Comparison of ENCODE assay signal across 9 mouse cellular contexts in the genomic region with DNA sequence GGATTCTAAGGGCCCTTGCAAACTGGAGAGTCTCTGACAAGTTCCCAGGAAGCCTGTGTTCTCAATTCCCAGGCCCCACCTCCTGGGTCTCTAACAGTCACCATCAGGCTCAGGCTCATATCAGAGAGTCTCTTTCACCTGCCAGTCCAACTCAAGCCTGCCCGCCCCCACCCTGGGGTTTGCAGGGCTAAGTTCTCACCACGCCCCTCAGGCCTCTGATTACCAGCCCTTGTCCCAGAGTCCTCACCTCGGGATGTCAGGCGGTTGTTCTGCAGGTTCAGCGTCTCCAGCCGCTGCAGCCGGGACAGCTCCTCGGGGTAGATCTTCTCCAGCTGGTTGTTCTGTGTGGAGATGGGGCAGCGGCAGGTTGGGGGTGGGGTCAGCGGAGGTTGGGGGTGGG. TPM values are rescaled to one million over a fixed set of nuclear protein-coding genes. Genes with fewer than 3 reads are reported as not detected.
A peak's percentile ranks its signal among the peaks of the same experiment; 100 is the strongest.
DNase-seq lines count a peak whose midpoint lies in the region; ATAC-seq and TF ChIP-seq lines count a peak whose summit lies in the region.
"Had no signal": no experiment of that assay in that cellular context is flagged by ENCODE, and none has a peak within 500 bp of the region (broad histone marks: within the 10 kb centered on the region; RNA-seq: fewer than 3 reads in every experiment).

No protein-coding gene starts in this region.

- H3K9ac ChIP-seq in midbrain, embryonic 12.5 days (replicated peaks) = no peak overlapping the region
- no peak overlapping the region for H3K9ac ChIP-seq in midbrain, embryonic 13.5 days (replicated peaks)
- H3K9ac ChIP-seq in liver, adult 2 months (ENCODE audit: low read depth, low read length) = peak overlapping the region; percentile 20; the same call in 1 of the 2 replicates
- no peak overlapping the region for H3K9ac ChIP-seq in stomach, embryonic 15.5 days

- no peaks in the 10 kb centered on the region for H3K9me3 ChIP-seq in midbrain, embryonic 12.5 days
- no peaks in the 10 kb centered on the region for H3K9me3 ChIP-seq in midbrain, embryonic 13.5 days
- no peaks in the 10 kb centered on the region for H3K9me3 ChIP-seq in stomach, embryonic 15.5 days

- 3% methylated on average over 10 of the region's 10 CpGs for WGBS in midbrain, embryonic 12.5 days
- 4% methylated on average over 10 of the region's 10 CpGs for WGBS in midbrain, embryonic 13.5 days
- 9% methylated on average over 10 of the region's 10 CpGs for WGBS in liver, adult 2 months
- WGBS in stomach, embryonic 15.5 days = 9% methylated on average over 10 of the region's 10 CpGs

- no peaks in the 10 kb centered on the region for H3K79me2 ChIP-seq in liver, adult 2 months (ENCODE audit: control insufficient read depth, insufficient read depth, low read length)

- 0 out of 2 replicates have a peak, but pooled peaks cover 5% of the 10 kb centered on the region for H3K4me1 ChIP-seq in midbrain, embryonic 12.5 days
- no peaks in the 10 kb centered on the region for H3K4me1 ChIP-seq in midbrain, embryonic 13.5 days (replicated peaks)
- peaks cover 13% of the 10 kb centered on the region for H3K4me1 ChIP-seq in liver, adult 2 months (ENCODE audit: control insufficient read depth, insufficient read depth, low read length)
- peaks cover 4% of the 10 kb centered on the region; the same call in 1 of the 2 replicates for H3K4me1 ChIP-seq in stomach, embryonic 15.5 days

- no peak for ATAC-seq in midbrain, embryonic 12.5 days (ENCODE audit: low FRiP score, low read depth)
- no peak for ATAC-seq in midbrain, embryonic 13.5 days
- ATAC-seq in stomach, embryonic 15.5 days (ENCODE audit: insufficient read depth, low FRiP score, low read depth) = peak; percentile 78

- peaks cover 25% of the 10 kb centered on the region for H3K27me3 ChIP-seq in midbrain, embryonic 12.5 days
- H3K27me3 ChIP-seq in midbrain, embryonic 13.5 days = peaks cover 20% of the 10 kb centered on the region
- H3K27me3 ChIP-seq in liver, adult 2 months (ENCODE audit: control insufficient read depth, insufficient read depth, low read length) = no peaks in the 10 kb centered on the region
- 0 out of 2 replicates have a peak, but pooled peaks cover 5% of the 10 kb centered on the region for H3K27me3 ChIP-seq in stomach, embryonic 15.5 days (replicated peaks)

- no peaks in the 10 kb centered on the region for H3K36me3 ChIP-seq in midbrain, embryonic 12.5 days
- no peaks in the 10 kb centered on the region for H3K36me3 ChIP-seq in midbrain, embryonic 13.5 days
- no peaks in the 10 kb centered on the region for H3K36me3 ChIP-seq in liver, adult 2 months (ENCODE audit: control insufficient read depth, insufficient read depth, low read length)
- H3K36me3 ChIP-seq in stomach, embryonic 15.5 days = no peaks in the 10 kb centered on the region

- peak overlapping the region; percentile 2; the same call in 1 of the 2 replicates for H3K4me2 ChIP-seq in midbrain, embryonic 12.5 days (replicated peaks)
- no peak overlapping the region for H3K4me2 ChIP-seq in midbrain, embryonic 13.5 days (replicated peaks)
- H3K4me2 ChIP-seq in stomach, embryonic 15.5 days = peak overlapping the region; percentile 29; the same call in 1 of the 2 replicates

- TF ChIP-seq POLR2A in liver, adult 2 months (IDR thresholded peaks at IDR 0.05; ENCODE audit: extremely low read depth, insufficient read depth, low read length) = no peak

- no peak overlapping the region for H3K4me3 ChIP-seq in midbrain, embryonic 12.5 days
- no peak overlapping the region for H3K4me3 ChIP-seq in midbrain, embryonic 13.5 days (replicated peaks)
- H3K4me3 ChIP-seq in liver, adult 2 months (ENCODE audit: insufficient read depth, low read depth, low read length) = peak overlapping the region; percentile 29; the same call in 1 of the 2 replicates
- no peak overlapping the region for H3K4me3 ChIP-seq in stomach, embryonic 15.5 days (replicated peaks)

- no peak for TF ChIP-seq CTCF in liver, adult 2 months (IDR thresholded peaks at IDR 0.05; ENCODE audit: low read depth, low read length)

- DNase-seq in heart, postnatal 4 days = peak; percentile 38
- peak; percentile 57 for DNase-seq in liver, adult 2 months (ENCODE audit: extremely low read depth, low read depth, low spot score)
- DNase-seq in right cerebral cortex, postnatal 14 days = no peak
- no peak for DNase-seq in cerebellum, adult 9-11 months
- no peak for DNase-seq in right cerebral cortex, adult 18-20 months
- DNase-seq: layer of hippocampus, postnatal 36 days had no signal

- no peak overlapping the region for H3K27ac ChIP-seq in midbrain, embryonic 12.5 days (replicated peaks)
- H3K27ac ChIP-seq in midbrain, embryonic 13.5 days = no peak overlapping the region
- 0 out of 2 replicates have a peak overlapping the region, but pooled peaks have one; percentile 7 for H3K27ac ChIP-seq in liver, adult 2 months (replicated peaks; ENCODE audit: insufficient read depth, low read depth, low read length)
- H3K27ac ChIP-seq in stomach, embryonic 15.5 days = no peak overlapping the region

RNA-seq across cellular contexts. Expression of gene Slc1a7, which starts 57.1 kb away (rescaled TPM):
- polyA plus RNA-seq in midbrain, embryonic 12.5 days (2016; fragmentation: Nextera tagmentation; extraction: Ambion mirVana) = not detected in 2 replicates
- not detected in 2 replicates for polyA plus RNA-seq in midbrain, embryonic 13.5 days (2015; fragmentation: Nextera tagmentation; extraction: Ambion mirVana)
- total RNA-seq in heart, postnatal 4 days (2021) = not detected
- 0.07 and 0.09 TPM in 2 replicates for total RNA-seq in liver, adult 2 months (2014; rRNA removed)
- 0.04 and 0.07 TPM in 2 replicates for polyA plus RNA-seq in liver, adult 2 months (2012; rRNA removed)
- polyA plus RNA-seq in stomach, embryonic 15.5 days (2015; fragmentation: Nextera tagmentation; extraction: Ambion mirVana) = 0.08 and 0.21 TPM in 2 replicates

Comparison
In these comparisons a context has a peak if more than half of its experiments do, and no peak if none do; other contexts are left out.
1. DNase-seq: peak in heart, postnatal 4 days (single experiment) and liver, adult 2 months (single experiment); none in right cerebral cortex, postnatal 14 days (single experiment), cerebellum, adult 9-11 months (single experiment) and right cerebral cortex, adult 18-20 months (single experiment).